Mouse (Mus musculus): Measurements from ENCODE around the gene Mrpl12. TPM values are rescaled to one million over a fixed set of nuclear protein-coding genes. Genes with fewer than 3 reads are reported as not detected.

Mrpl12 gene
- 140 and 145 TPM in 2 replicates for polyA plus RNA-seq (2015; fragmentation: Nextera tagmentation; extraction: Ambion mirVana)

DNA sequence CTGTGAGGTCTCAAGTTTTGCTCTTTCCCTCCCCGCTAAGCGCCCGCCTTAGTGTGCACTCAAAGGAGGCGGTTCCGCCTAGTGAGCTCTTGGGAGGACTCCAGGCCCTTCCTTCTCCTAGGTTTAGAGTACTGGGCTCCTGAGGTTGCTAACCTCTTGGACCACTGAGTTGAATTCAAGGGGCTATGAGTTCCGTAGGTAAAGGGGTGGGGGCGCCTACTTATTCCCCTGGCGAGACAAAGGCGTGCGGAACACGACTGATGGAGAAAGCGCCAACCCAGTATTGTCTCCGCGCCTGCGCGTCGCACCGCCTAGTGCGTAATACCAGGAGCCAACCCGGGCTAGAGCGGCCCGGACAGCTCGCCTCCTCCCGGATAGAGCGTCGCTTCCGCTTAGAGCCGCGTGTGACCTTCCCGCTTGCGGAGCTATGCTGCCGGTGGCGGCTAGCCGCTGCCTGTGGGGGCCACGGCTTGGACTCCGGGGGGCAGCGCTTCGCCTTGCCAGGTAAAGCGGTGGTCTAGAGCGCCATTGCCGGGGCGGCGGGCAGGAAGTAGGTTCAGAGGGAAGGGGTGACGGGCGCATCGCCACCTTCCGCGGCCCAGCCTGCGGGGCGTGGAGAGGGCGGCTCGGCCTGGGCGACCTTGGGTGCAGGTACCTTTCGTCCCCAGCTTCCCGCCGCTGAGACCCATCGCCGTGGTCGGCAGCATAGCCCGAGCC is at the start of gene Mrpl12:
Gene Mrpl12 (plus strand): TSS at position 349 of the 717 bp plus-strand sequence.
- Histone ChIP-seq H3K36me3 (ENCODE audit: control insufficient read depth, insufficient read depth, low read length) (peaks cover 26% of the 10 kb centered on the region), H3K4me1 (ENCODE audit: control insufficient read depth, insufficient read depth, low read length) (peaks cover 16% of the 10 kb centered on the region), H3K4me3 (replicated peaks; ENCODE audit: low read length) (peak within 1 kb of the TSS; percentile 82), H3K9ac (ENCODE audit: low read length) (peak within 1 kb of the TSS; percentile 93), H3K9me3 (replicated peaks; ENCODE audit: control insufficient read depth, low read length) (no peaks in the 10 kb centered on the region), H3K27ac (ENCODE audit: low read length) (peak within 1 kb of the TSS; percentile 77), H3K27me3 (ENCODE audit: control insufficient read depth, insufficient read depth, low read length) (no peaks in the 10 kb centered on the region), H3K4me2 (ENCODE audit: low read depth, low read length) (peak within 1 kb of the TSS; percentile 88)
- ATAC-seq (ENCODE audit: insufficient read depth, low FRiP score) = peak; percentile 95
- WGBS = under 1% methylated on average over 60 of the region's 60 CpGs

DNA sequence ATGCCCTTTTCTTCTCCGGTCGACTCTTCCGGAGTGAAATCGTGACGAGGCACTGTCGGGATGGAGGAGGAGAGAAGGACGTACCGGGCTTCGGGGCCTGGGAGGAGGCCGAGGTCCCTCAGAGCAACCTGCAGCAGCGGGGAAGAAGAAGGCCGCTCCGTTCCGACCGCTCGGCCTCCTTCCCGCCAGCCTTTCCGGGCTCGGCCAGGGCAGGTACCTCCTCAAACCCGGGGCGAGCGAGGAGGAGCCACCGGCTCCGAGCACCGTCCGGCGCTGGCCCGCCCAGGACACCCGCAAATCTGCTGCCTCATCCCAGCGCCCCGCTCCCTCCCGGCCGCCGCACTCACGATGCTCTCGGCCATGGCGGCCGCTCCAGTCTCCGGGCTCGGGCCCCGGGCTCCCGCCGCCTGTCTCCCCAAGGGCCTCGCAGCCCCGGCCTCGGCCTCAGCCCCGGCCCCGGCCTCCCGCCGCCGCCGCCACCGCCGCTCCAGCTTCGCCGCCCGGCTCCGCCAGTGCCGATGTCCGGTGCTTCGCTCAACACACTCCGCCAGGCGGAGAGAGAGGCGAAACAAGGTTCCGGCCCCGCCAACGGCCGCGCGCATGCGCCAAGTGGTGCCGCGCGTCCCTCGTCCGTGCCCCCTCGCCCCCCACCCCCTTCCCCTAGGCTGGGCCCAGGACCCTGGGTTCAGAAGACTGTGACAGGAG is 47.1 kb upstream of the Mrpl12 start, which contains the start of gene Nploc4:
Gene Nploc4 (minus strand): TSS at position 557 of the 705 bp plus-strand sequence.
- 0 out of 2 replicates have a peak, but pooled peaks cover 3% of the 10 kb centered on the region for H3K36me3 ChIP-seq (ENCODE audit: control insufficient read depth, insufficient read depth, low read length)
- peak within 1 kb of the TSS; percentile 60; the same call in 1 of the 2 replicates for H3K27ac ChIP-seq (ENCODE audit: low read length)
- H3K4me2 ChIP-seq (ENCODE audit: low read depth, low read length) = peak within 1 kb of the TSS; percentile 94
- peak within 1 kb of the TSS; percentile 94 for H3K9ac ChIP-seq (ENCODE audit: low read length)
- no peaks in the 10 kb centered on the region for H3K9me3 ChIP-seq (replicated peaks; ENCODE audit: control insufficient read depth, low read length)
- peaks cover 10% of the 10 kb centered on the region for H3K4me1 ChIP-seq (ENCODE audit: control insufficient read depth, insufficient read depth, low read length)
- H3K4me3 ChIP-seq (replicated peaks; ENCODE audit: low read length) = peak within 1 kb of the TSS; percentile 90
- under 1% methylated on average over 77 of the region's 77 CpGs for WGBS
- H3K27me3 ChIP-seq (ENCODE audit: control insufficient read depth, insufficient read depth, low read length) = no peaks in the 10 kb centered on the region
- peak; percentile 92 for ATAC-seq (ENCODE audit: insufficient read depth, low FRiP score)

- Histone ChIP-seq H3K9me3 (replicated peaks; ENCODE audit: control insufficient read depth, low read length) (no peaks in the 10 kb centered on the region), H3K4me2 (ENCODE audit: low read depth, low read length) (peak overlapping the region; percentile 57), H3K4me1 (ENCODE audit: control insufficient read depth, insufficient read depth, low read length) (peaks cover 10% of the 10 kb centered on the region), H3K27ac (ENCODE audit: low read length) (0 out of 2 replicates have a peak overlapping the region, but pooled peaks have one; percentile 21), H3K9ac (ENCODE audit: low read length) (peak overlapping the region; percentile 94), H3K4me3 (replicated peaks; ENCODE audit: low read length) (peak overlapping the region; percentile 90), H3K27me3 (ENCODE audit: control insufficient read depth, insufficient read depth, low read length) (no peaks in the 10 kb centered on the region), H3K36me3 (ENCODE audit: control insufficient read depth, insufficient read depth, low read length) (0 out of 2 replicates have a peak, but pooled peaks cover 3% of the 10 kb centered on the region)
- no peak for ATAC-seq (ENCODE audit: insufficient read depth, low FRiP score)
- 23% methylated on average over 12 of the region's 12 CpGs for WGBS
These were observed 46.5 kb upstream of the Mrpl12 start for GRCm38 (mm10) chr11:120437857-120438385.

DNA sequence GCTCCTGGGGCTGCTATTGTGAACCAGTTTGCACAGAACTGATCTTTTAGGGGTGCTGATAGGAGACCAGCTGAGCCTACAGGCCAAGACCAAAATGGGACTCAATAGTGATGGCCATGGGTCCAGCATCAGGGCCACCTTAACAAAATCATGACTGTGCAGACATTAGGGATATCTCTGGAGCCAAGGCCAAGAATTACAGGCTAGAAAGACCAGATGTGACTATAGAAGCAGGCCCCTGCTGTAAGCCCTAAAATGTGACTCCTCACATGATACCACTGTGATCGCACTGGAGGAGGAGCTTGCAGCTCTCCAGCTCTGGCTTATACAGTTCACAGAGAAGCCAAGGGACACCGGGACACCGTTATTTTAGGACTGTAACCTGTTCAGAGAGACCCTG is 42.1 kb upstream of the Mrpl12 start, which contains the start of gene Tspan10:
Gene Tspan10 (plus strand): TSS at position 301 of the 400 bp plus-strand sequence.
- WGBS = 87% methylated on average over 3 of the region's 3 CpGs
- Histone ChIP-seq H3K9ac (ENCODE audit: low read length) (no peak within 1 kb of the TSS), H3K4me3 (replicated peaks; ENCODE audit: low read length) (no peak within 1 kb of the TSS), H3K4me1 (ENCODE audit: control insufficient read depth, insufficient read depth, low read length) (no peaks in the 10 kb centered on the region), H3K36me3 (ENCODE audit: control insufficient read depth, insufficient read depth, low read length) (no peaks in the 10 kb centered on the region), H3K27ac (ENCODE audit: low read length) (no peak within 1 kb of the TSS), H3K9me3 (replicated peaks; ENCODE audit: control insufficient read depth, low read length) (no peaks in the 10 kb centered on the region), H3K27me3 (ENCODE audit: control insufficient read depth, insufficient read depth, low read length) (no peaks in the 10 kb centered on the region), H3K4me2 (ENCODE audit: low read depth, low read length) (no peak within 1 kb of the TSS)
- no peak for ATAC-seq (ENCODE audit: insufficient read depth, low FRiP score)

- Histone ChIP-seq H3K9me3 (replicated peaks; ENCODE audit: control insufficient read depth, low read length) (no peaks in the 10 kb centered on the region), H3K36me3 (ENCODE audit: control insufficient read depth, insufficient read depth, low read length) (no peaks in the 10 kb centered on the region), H3K27ac (ENCODE audit: low read length) (no peak overlapping the region), H3K9ac (ENCODE audit: low read length) (no peak overlapping the region), H3K4me2 (ENCODE audit: low read depth, low read length) (no peak overlapping the region), H3K4me3 (replicated peaks; ENCODE audit: low read length) (no peak overlapping the region), H3K27me3 (ENCODE audit: control insufficient read depth, insufficient read depth, low read length) (no peaks in the 10 kb centered on the region), H3K4me1 (ENCODE audit: control insufficient read depth, insufficient read depth, low read length) (no peaks in the 10 kb centered on the region)
- no peak for ATAC-seq (ENCODE audit: insufficient read depth, low FRiP score)
- 84% methylated on average over 3 of the region's 3 CpGs for WGBS
These were observed 41.6 kb upstream of the Mrpl12 start for GRCm38 (mm10) chr11:120442765-120443280.

DNA sequence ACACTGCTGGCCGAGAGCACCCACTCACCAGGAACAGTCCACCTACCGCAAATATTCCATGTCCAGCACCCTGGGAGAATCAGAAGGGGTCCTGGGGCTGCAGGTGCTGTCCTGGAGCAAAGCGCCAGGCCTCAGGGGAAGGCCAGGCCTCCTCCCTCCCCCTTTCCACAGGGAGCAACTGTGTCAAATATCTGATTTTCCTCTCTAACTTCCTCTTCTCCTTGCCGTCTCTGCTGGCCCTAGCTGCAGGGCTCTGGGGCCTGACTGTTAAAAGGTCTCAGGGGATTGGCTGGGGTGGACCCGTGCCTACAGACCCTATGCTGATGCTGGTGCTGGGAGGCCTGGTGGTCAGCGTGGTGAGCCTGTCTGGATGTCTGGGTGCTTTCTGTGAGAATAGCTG is 40.3 kb upstream of the Mrpl12 start:
- no peak for ATAC-seq (ENCODE audit: insufficient read depth, low FRiP score)
- 74% methylated on average over 6 of the region's 6 CpGs for WGBS
- Histone ChIP-seq H3K36me3 (ENCODE audit: control insufficient read depth, insufficient read depth, low read length) (no peaks in the 10 kb centered on the region), H3K27ac (ENCODE audit: low read length) (no peak overlapping the region), H3K4me3 (replicated peaks; ENCODE audit: low read length) (no peak overlapping the region), H3K9ac (ENCODE audit: low read length) (no peak overlapping the region), H3K27me3 (ENCODE audit: control insufficient read depth, insufficient read depth, low read length) (no peaks in the 10 kb centered on the region), H3K4me2 (ENCODE audit: low read depth, low read length) (no peak overlapping the region), H3K4me1 (ENCODE audit: control insufficient read depth, insufficient read depth, low read length) (no peaks in the 10 kb centered on the region), H3K9me3 (replicated peaks; ENCODE audit: control insufficient read depth, low read length) (no peaks in the 10 kb centered on the region)

GRCm38 (mm10) chr11:120445475-120445874 is 38.9 kb upstream of the Mrpl12 start:
- H3K9ac ChIP-seq (ENCODE audit: low read length) = no peak overlapping the region
- ATAC-seq (ENCODE audit: insufficient read depth, low FRiP score) = no peak
- H3K27me3 ChIP-seq (ENCODE audit: control insufficient read depth, insufficient read depth, low read length) = no peaks in the 10 kb centered on the region
- no peak overlapping the region for H3K4me3 ChIP-seq (replicated peaks; ENCODE audit: low read length)
- no peaks in the 10 kb centered on the region for H3K9me3 ChIP-seq (replicated peaks; ENCODE audit: control insufficient read depth, low read length)
- H3K4me1 ChIP-seq (ENCODE audit: control insufficient read depth, insufficient read depth, low read length) = no peaks in the 10 kb centered on the region
- H3K27ac ChIP-seq (ENCODE audit: low read length) = no peak overlapping the region
- H3K36me3 ChIP-seq (ENCODE audit: control insufficient read depth, insufficient read depth, low read length) = no peaks in the 10 kb centered on the region
- no peak overlapping the region for H3K4me2 ChIP-seq (ENCODE audit: low read depth, low read length)
- 49% methylated on average over 3 of the region's 3 CpGs for WGBS

DNA sequence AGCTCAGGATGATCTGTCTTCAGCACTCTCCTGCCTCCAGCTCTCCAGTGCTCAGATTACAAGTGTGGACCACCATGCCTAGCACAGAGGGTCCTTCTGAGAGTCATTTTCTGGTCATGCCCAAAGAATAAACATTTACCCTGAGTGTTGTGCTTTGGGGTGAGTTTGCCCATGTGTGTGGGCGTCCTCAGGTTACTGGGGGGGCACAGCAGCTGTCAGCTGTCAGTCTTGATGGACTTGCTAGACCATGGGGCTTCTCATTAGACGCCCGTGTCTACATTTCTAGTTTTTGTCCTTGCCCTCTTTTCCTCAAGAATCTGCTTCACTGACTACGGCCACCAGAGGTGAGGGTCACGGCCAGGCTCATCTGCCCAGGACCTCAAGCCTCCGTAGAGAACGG is 37.2 kb upstream of the Mrpl12 start:
- no peaks in the 10 kb centered on the region for H3K9me3 ChIP-seq (replicated peaks; ENCODE audit: control insufficient read depth, low read length)
- no peak overlapping the region for H3K4me2 ChIP-seq (ENCODE audit: low read depth, low read length)
- H3K9ac ChIP-seq (ENCODE audit: low read length) = no peak overlapping the region
- ATAC-seq (ENCODE audit: insufficient read depth, low FRiP score) = no peak
- 68% methylated on average over 7 of the region's 7 CpGs for WGBS
- H3K27me3 ChIP-seq (ENCODE audit: control insufficient read depth, insufficient read depth, low read length) = no peaks in the 10 kb centered on the region
- H3K4me1 ChIP-seq (ENCODE audit: control insufficient read depth, insufficient read depth, low read length) = no peaks in the 10 kb centered on the region
- H3K36me3 ChIP-seq (ENCODE audit: control insufficient read depth, insufficient read depth, low read length) = no peaks in the 10 kb centered on the region
- H3K27ac ChIP-seq (ENCODE audit: low read length) = no peak overlapping the region
- no peak overlapping the region for H3K4me3 ChIP-seq (replicated peaks; ENCODE audit: low read length)
